Mouse (Mus musculus): ENCODE results near the gene Plekhb1.

Plekhb1 gene
- long read RNA-seq, experiment 1, transcript Plekhb1-203 (7 exons, 1,806 nt): major isoform, 7 of 7 reads
- long read RNA-seq, experiment 1, partial matches to known transcripts: 0 of 7 reads
- long read RNA-seq, experiment 1, other reads (novel, unspliced or antisense): 0 of 7 reads
- long read RNA-seq, experiment 2, partial matches to known transcripts: 0 of 5 reads
- long read RNA-seq, experiment 2, other reads (novel, unspliced or antisense): 1 of 5 reads

DNA sequence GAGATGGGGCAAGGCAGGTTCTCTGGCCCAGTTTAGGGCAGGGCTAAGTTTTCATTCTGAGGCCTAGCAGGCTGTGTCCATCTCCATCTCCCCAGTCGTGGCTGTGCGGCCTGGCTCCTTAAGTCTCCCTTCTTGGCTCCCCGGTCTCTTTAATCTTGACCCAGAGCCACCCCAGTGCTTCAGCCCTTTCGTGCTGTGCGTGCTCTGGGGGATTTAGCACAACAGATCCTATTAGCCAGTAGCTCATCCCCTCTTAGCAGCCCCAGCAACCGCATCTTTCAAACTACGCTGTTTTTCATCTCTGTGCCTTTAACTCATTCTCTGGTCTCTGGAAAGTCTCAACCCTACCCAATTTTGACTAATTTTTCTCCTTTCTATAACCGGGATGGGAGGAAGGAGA, at the start of gene Plekhb1:
TSS of gene Plekhb1 (minus strand) at position 184 of the 400 bp plus-strand sequence.
- intact Hi-C loops (cut with DNase I): no loop called here

DNA sequence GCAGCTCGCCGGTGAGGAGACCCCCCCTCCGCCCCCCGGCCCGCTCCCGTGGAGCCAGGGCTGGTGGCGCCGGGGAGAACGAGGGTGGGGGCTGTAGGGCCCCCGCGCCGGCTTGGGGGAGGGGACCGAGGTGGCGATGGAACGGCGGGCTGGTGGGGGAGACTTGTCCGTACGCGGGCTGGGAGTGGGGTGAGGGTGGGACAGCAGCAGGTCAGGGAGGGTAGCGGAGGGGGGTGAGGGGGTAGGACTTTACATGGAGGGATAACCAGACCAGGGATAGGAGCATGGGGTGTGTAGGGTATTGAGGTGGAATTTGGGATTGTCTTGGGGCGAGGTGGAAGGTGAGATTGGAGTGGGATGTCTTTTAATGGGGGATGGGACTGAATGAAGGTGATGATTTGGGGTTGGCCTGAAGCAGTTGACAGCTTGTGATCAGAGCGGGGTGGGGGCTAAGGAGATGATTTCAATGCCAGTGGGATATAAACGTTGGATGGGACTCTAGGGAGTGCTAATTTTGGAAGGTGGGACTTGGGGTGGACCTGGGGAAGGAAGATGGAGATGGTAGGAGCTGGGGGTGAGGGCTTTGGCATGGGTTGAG, 44.8 kb upstream of the Plekhb1 start:
- intact Hi-C loops (cut with DNase I): no loop called here

DNA sequence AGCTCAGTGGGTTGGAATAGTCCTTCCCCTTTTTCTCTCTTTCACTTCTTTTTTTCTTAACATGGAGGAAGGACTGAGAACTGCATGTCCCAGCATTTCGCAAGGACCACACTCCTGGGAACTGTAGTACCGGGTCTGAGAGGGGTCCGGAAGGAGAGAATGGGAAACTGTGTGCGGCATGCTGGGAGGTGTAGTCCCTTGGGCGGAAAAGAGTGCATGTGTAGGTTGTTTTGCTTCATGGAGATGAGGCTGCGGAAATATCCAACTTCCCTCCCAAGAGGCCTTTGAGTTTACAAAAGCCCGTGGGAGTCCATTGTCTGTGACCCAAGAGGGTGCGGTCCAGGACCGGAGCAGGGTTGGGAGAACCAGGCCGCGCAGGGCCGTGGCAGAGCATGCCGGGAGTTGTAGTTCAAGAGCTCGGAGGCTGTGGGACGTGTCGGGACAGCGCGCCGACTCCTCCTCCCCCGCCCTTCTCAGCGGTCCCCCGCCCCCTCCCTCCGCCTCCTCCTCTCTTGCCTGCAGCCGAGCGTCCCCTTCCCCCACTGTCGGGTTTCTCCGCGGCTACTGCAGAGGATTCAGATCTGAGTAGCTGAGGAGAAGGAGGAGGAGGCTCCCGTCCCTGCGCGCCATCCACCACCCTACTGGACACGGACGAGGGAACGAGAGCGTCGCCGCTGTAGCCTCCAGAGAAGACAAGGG, 44.1 kb upstream of the Plekhb1 start, which contains the start of gene Fam168a:
TSS of gene Fam168a (plus strand) at position 493 of the 699 bp plus-strand sequence.
- intact Hi-C loops (cut with DNase I): no loop called here

DNA sequence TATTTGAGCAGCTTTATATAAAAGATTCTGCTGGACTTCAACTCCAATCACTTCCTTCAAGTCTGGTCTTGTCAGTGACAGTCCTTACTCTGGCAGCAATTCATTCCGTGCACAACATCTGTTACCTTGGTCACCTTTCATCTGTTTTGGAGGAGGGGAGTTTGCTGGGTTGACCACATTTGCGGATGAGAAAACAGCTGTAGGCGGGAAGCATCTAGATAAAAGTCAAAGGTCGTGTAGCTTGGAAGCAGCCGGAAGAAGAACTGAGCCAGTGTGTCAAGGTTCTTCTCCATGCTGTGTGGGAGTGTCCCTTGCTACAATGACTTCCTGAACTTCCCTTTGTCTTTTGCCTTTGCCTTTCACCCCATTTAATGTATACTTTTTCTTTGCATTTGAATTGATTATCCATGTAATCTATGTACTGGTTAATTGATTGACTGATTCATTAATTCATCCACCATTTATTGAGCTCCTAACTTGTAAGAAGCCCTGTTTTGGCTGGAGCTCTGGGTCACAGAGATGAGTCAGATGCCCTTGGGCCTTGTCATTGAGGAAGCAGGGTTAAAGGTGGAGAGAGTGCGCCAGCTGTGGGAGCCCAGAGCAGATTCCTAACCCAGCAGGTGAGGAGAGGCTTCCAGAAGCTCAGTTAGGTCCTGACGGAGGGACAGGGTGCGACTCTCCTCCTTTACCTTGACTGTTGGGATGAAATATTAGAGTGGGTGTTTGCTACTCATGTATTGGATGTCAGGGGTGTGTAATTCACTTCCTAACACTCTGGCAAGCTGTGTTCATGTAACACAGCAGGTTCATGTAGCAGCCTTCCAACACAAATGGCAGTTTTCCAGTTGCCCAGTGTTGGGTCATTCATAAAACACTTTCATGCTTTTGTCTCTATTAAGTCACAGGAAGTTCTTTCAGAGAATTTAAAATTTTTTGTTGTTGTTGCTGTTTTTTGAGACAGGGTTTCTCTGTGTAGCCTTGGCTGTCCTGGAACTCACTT, 37.9 kb upstream of the Plekhb1 start:
- intact Hi-C loops (cut with DNase I): no loop called here

DNA sequence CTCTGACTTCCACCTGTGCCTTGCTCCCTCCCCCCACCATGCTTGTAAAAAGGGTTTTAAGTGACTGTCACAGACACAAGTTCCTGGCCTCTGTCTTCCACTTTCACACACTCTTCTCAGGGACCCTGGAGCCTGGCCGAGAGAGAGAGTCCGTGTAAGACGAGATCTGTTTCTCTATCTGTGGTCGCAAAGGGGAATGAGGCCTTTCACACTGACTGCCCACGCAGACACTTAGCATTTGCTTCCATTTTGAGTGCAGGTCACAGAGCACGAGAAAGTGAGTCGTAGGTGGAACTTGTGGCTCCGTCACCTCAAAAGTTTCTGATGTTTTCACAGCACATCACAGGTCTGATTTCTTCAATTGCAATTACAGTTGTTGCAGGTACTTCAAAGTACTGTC, 31.0 kb upstream of the Plekhb1 start:
- intact Hi-C loops (cut with DNase I): no loop called here

DNA sequence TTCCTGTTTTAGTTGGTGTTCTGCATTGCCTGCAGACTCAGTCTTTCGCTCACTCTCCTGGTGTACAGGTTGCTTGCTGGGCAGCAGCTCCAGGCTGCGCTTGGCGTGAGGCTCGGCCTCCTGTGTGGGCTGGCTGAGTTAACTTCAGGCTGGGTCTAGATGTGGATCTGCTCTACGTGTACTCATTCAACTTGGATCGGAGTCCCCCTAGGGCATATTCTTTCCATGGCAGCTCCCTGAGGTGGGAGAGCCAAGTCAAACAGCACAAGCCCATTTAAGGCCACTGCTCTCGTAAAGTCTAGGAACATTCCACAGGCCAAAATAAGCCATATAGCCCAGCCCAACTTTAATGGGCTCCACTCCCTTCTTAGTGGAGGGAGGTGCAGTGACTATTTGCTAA, 26.3 kb upstream of the Plekhb1 start:
- intact Hi-C loops (cut with DNase I): no loop called here

DNA sequence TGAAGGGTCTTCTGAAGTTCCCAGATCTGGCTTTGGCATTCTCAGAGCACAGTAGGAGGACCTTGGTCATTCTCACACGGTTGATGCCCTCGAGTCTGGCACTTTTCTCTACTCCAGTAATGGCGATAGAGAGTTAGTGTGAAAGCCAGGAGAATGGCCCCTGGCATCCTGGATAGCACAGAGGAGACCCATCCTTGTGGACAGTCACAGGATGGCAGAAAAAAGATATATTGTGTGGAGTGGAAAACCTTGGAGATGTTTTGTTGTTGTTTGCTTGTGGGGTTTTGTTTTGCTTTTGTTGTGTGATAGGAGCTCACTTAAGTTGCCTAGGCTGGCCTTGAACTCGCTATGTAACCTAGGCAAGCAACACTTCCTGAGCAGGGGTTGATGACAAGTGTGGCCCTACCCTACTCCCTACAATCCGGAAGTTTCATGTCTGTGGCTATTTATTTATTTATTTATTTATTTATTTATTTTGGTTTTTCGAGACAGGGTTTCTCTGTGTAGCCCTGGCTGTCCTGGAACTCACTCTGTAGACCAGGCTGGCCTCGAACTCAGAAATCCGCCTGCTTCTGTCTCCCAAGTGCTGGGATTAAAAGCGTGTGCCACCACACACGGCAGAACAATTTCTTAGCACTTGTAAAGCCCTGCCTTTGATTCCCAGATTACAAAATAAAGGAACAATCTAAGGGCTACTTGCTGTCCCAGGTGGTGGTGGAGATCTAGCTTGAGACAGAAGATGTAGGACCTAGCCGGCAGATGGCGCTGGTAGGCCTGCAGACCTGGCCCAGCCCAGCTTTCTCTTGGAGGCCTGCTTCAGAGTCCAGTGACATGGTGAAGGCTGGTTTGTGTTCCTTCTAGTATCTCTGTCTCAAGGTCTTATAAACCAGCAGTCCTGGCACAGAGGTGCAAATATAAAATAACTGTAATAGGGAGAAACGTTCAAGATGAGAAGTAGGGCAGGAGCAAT, 23.1 kb upstream of the Plekhb1 start:
- intact Hi-C loops (cut with DNase I): loop anchor here (2.0 kb wide), 1 partner anchor 113 kb away; no protein-coding TSS in a partner anchor

DNA sequence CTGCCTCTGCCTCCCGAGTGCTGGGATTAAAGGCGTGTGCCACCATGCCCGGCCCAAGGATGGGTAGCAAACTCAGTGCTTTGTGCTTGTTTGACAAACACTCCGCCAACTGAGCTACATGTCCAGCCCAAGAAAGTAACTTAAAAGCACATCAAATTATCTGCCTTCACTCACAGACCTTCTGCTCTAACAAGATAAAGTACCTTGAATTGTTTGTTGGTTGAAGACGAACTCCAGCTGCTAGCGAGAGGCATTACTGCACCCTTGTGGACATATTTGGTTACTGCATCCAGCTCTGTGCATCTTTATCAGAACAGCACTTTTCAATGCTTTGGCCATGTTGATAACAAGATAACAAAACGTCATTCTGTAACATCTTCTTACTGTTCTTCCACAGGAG, 22.3 kb upstream of the Plekhb1 start:
- intact Hi-C loops (cut with DNase I): loop anchor here (2.0 to 5.0 kb wide), 2 partner anchors 114 to 162 kb away; no protein-coding TSS in a partner anchor

DNA sequence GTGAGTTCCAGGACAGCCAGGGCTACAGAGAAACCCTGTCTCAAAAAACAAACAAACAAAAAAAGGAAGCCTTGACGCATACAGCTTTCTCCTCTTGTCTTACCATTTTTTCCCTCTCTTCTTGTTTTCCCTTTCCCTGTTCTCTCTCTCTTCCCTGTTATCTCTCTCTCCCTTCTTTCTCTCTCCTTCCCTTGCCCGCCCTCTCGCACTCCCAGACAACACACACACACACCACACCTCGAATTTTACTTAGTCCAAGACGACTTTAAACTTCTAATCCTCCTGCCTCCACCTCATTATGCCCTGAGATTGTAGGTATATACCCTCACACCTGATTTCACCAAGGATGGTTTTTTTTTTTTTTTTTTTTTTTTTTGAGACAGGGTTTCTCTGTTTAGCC, 21.9 kb upstream of the Plekhb1 start:
- intact Hi-C loops (cut with DNase I): loop anchor here (2.0 to 5.0 kb wide), 2 partner anchors 115 to 162 kb away; no protein-coding TSS in a partner anchor

DNA sequence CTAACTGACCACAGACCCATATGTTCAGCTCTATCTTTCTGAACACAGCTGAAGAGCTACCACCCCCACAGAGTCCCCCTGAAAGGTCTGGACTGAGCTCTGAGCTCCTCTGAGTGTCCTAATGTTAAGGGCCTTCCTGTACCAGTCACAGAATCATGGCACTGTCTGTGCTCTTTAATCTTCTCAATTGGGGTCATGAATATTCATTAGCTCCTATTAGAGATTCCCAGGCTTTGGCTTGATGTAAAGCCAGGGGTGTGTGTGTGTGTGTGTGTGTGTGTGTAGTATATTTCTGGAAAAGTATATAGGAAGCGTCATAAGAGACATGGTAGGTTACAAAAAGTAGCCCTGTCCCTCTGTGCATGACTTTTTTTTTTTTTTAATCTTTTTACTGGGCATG, 21.0 kb upstream of the Plekhb1 start:
- intact Hi-C loops (cut with DNase I): loop anchor here (5.0 kb wide), 1 partner anchor 161 kb away; no protein-coding TSS in a partner anchor

DNA sequence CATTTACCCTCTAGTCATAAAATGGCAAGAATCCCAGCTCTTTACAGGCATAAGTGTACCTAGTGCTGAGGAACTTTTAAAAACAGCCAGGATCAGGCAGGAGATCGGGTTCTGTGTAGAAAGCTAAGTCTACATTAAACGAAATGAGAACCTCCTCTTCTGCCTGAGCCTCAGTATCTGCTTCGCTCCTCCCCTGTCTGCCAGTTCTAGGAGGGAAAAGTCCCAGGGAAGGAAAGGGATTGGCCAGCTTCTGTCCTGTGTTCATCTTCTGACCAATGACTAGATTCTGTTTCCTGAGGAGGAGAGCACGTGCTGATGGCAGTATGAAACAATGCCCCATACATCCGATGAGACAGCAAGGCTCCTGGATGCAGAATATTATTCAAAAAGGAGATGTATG, 18.9 kb upstream of the Plekhb1 start:
- intact Hi-C loops (cut with DNase I): loop anchor here (5.0 kb wide), 1 partner anchor 159 kb away; no protein-coding TSS in a partner anchor

DNA sequence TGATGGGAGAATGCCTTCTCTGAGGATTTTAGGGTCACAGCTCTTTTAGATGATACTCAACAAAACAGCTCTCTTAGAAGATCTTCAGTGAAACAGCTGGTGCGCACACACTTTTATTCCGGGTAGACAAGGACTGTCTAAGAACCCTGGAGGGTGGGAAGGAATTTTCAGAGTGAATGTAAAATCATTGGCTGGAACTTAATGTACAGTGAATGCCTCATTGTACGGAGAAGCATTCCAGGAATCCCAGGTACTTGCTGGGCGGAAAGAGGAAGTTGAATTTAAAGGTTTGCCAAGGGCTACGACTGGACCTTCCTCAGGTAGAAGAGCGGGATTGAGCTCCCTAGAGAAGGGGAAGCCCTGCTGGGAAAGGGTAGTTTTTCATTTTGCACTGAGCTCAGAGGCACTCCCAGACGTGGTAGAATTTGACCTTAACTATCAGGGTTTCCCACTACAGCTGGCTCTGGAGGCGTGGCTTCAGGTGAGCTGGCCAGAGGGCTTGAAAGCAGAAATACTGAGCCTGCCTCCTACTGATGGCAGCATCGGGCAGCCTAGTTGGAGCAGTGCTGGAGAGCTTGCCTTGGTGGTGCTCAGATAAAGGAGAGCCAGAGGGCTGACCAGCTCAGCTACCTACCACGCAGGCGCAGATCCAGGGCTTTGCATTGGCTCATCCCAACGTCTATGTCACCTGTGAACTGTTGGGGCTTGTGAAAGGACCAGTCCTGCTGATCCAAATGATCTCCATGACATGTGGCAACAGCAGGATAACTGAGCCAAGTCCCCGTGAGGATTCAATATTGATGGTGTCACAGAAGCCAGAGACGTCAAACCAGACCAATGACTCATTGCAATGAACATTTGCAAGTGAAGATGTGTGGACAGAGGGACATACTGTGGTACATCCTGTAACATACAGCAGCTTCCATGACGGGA, 17.0 kb upstream of the Plekhb1 start:
- intact Hi-C loops (cut with DNase I): no loop called here

DNA sequence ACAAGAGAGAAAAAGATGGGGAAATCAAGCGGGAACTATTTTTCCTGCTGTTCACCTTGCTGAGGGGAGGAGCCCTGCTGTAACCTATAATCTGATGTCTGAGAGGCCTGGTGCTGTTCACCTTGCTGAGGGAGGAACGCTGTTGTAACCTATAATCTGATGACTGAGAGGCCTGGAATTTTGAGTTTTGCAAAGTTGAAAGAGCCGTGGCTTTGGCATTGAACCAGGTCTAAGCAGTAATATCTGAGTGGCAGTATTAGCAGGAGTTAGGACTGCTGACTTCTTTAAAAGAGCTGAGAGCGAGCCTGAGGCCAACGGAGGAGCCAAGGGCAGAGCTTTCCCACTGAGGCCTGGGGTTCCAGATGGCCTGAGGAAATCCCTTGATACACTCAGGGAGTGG, 15.8 kb upstream of the Plekhb1 start:
- intact Hi-C loops (cut with DNase I): no loop called here

DNA sequence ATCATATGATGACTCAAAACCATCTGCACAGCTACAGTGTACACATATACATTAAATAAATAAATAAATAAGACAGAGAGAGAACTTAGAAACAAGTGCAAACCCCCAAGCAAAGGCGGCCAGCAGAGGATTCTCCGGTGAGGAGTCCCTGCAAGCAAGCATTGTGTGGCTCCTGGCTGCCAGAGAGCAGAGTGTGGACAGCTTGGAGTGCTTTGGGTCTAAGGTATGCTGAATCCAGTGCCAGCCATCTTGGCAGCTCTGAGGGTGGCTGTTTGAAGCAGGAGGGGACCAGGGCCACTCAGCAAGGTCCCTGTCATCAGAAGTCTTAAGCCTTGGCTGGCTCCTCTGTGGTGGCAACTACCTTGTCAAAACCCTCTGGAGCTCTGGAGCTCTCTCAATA, 12.7 kb upstream of the Plekhb1 start:
- intact Hi-C loops (cut with DNase I): no loop called here

DNA sequence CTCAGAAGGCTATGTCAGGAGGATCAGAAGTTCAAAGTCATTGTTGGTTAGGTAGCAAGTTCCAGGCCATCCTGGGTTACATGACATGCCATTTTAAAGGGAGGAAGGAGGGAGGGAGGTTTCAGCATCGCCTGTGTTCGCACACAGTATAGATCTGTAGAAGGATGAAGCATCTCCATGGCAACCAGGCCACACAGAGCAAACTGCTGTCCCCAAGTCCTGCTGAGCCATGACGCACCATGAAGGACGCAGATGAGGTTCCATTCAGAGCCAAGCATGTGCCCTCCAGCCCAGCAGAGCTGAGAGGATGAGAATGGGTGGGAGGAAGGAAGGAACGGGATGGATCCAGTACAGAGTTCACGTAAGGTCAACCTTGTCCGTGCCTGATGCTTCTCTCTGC, 11.2 kb upstream of the Plekhb1 start:
- intact Hi-C loops (cut with DNase I): no loop called here

DNA sequence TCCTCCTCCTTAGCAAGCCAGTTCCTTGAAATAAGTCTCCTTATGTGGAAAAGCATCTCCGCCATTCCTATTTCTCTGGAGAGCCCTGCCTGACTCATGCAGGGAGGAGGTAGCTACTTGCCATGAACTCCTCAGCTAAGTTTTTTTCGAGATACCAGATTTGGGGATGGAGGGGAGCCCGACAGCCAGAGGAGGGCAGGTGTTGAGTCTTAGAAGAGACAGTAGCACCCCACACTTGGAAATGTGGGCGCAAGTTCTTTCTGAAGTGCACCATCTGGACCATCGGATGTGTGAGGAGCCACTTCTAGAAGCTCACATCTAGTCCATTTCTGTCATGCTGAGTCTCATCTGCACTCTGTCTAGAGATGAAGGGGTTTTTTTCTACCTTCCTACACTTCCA, 8.4 kb upstream of the Plekhb1 start:
- intact Hi-C loops (cut with DNase I): no loop called here

DNA sequence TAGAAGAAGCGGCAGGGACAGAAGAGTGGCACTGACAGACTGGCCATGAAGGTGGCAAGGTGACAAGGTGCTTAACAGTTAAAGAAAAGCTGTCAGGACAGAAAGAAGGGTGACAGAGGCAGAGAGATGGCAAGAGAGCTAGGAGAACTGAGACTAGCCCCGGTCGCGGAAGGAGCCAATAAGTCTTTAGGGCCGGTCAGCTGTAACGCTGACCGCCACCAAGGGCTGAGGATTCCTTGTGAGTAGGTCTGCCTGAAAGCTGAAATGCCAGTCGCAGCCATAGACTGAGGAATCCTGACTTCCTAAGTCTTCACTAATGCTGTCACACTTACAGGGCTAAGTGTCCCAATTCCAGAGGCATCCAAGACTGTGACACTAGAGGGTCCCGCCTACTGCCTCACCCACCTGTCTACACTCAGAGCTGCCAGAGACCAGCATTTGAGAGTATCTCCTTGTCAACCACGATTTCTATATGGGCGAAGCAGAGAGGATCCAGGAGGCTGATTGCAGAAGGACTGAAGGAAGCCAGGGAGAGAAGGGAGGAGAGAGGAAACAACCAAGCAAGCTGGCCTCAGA, 1.6 kb upstream of the Plekhb1 start:
- intact Hi-C loops (cut with DNase I): loop anchor here (1.0 kb wide), 1 partner anchor 143 kb away; no protein-coding TSS in a partner anchor

DNA sequence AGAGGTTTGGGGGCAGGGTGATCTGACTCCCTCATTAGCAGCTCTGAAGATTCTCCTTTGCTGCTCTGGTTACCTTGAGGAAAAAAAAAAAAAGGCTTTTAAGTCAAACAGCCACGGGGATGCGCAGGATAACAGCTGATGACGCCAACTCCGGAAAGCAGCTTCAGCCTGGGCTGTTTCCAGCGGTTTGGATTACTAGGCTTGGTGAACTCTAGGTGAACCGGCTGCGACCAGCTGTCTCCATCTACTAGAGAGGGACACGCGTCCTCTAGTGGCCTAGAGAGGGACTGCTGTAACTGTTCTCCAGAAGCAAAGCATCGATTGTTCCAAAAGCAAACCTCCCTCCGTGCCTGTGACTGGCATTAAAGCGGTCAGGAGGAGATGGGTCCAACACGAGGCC, 976 bp upstream of the Plekhb1 start:
- intact Hi-C loops (cut with DNase I): loop anchor here (1.0 kb wide), 1 partner anchor 142 kb away; no protein-coding TSS in a partner anchor
